Mouse (Mus musculus) embryonic facial prominence, embryonic 10.5 days (tissue): ENCODE results near the gene Grik4. TPM values are rescaled to one million over a fixed set of nuclear protein-coding genes. Genes with fewer than 3 reads are reported as not detected.
"Not testable (repeated sequence)": the region's sequence is repeated elsewhere in the genome, so short reads cannot be mapped to it uniquely, and the experiment has no call there.

ENCODE experiments used
- DNase-seq: peaks from one replicate; pipeline ENCODE4 v3.0.0-alpha.2; 2017; ENCODE audit warnings: low spot score
- H3K27ac ChIP-seq: fragments of 300-500 bp; sonication (generic); replicated peaks from 2 replicates; pipeline ENCODE4 v1.5.1; 2016; ENCODE audit warnings: mild to moderate bottlenecking
- H3K27me3 ChIP-seq: fragments of 300-500 bp; sonication (generic); replicated peaks from 2 replicates; pipeline ENCODE4 v1.6.1; 2016; ENCODE audit warnings: low read depth, mild to moderate bottlenecking; ENCODE audit not compliant: poor library complexity, severe bottlenecking
- H3K36me3 ChIP-seq: fragments of 300-500 bp; sonication (generic); replicated peaks from 2 replicates; pipeline ENCODE4 v1.6.1; 2016; ENCODE audit warnings: mild to moderate bottlenecking, moderate library complexity
- H3K4me1 ChIP-seq: fragments of 300-500 bp; sonication (generic); 2 replicates; pipeline ENCODE4 v1.6.1; 2016
- H3K4me3 ChIP-seq: fragments of 300-500 bp; sonication (generic); 2 replicates; pipeline ENCODE4 v1.5.1; 2016; ENCODE audit warnings: mild to moderate bottlenecking, moderate library complexity
- H3K9me3 ChIP-seq: fragments of 300-500 bp; sonication (generic); 2 replicates; pipeline ENCODE4 v1.6.1; 2016; ENCODE audit warnings: mild to moderate bottlenecking
- WGBS: fragments of 180-500 bp; shearing (Covaris S2); methylation state at CpG from one replicate; pipeline ENCODE4 v1.1.7; 2016; 5-methylcytosine and 5-hydroxymethylcytosine counted together
- polyA plus RNA-seq: library from polyadenylated mRNA; unstranded; fragments of >200 nt; fragmentation: Nextera tagmentation; extraction: Ambion mirVana; gene quantifications from 2 replicates; pipeline ENCODE4 v1.2.1, GENCODE M21; 2016

The Grik4 gene
- 0.96 and 1.1 TPM in 2 replicates for polyA plus RNA-seq

GRCm38 (mm10) chr9:42943781-42944535 lies at the start of gene Grik4:
Grik4 (minus strand) TSS chr9:42944493.
- H3K4me3 ChIP-seq, result peak within 1 kb of the TSS; percentile 88
- peak within 1 kb of the TSS; percentile 86 for H3K27ac ChIP-seq
- H3K4me1 ChIP-seq, result peaks cover 35% of the 10 kb centered on the region
- peak; percentile 60 for DNase-seq
- 1% methylated on average over 68 of the region's 68 CpGs for WGBS
- H3K27me3 ChIP-seq, result peaks cover 70% of the 10 kb centered on the region
- no peaks in the 10 kb centered on the region for H3K36me3 ChIP-seq
- H3K9me3 ChIP-seq, result no peaks in the 10 kb centered on the region

GRCm38 (mm10) chr9:42993659-42994058 lies 49.4 kb upstream of the Grik4 start:
- Histone ChIP-seq H3K4me3 (no peak overlapping the region), H3K27ac (no peak overlapping the region), H3K4me1 (no peaks in the 10 kb centered on the region), H3K27me3 (no peaks in the 10 kb centered on the region), H3K36me3 (peaks cover 92% of the 10 kb centered on the region), H3K9me3 (no peaks in the 10 kb centered on the region)
- WGBS, result 82% methylated on average over 4 of the region's 4 CpGs
- DNase-seq, result no peak

GRCm38 (mm10) chr9:42987988-42988387 lies 43.7 kb upstream of the Grik4 start:
- no peaks in the 10 kb centered on the region for H3K27me3 ChIP-seq
- no peaks in the 10 kb centered on the region for H3K9me3 ChIP-seq
- H3K4me3 ChIP-seq, result no peak overlapping the region
- WGBS, result 89% methylated on average over 4 of the region's 4 CpGs
- H3K27ac ChIP-seq, result no peak overlapping the region
- DNase-seq, result no peak
- peaks cover 87% of the 10 kb centered on the region for H3K36me3 ChIP-seq
- H3K4me1 ChIP-seq, result no peaks in the 10 kb centered on the region

GRCm38 (mm10) chr9:42968894-42969521 lies 24.7 kb upstream of the Grik4 start:
- no peaks in the 10 kb centered on the region for H3K27me3 ChIP-seq
- no peak overlapping the region for H3K27ac ChIP-seq
- no peaks in the 10 kb centered on the region for H3K4me1 ChIP-seq
- no peak overlapping the region for H3K4me3 ChIP-seq
- H3K36me3 ChIP-seq, result peaks cover 82% of the 10 kb centered on the region
- DNase-seq, result no peak
- no peaks in the 10 kb centered on the region for H3K9me3 ChIP-seq
- 67% methylated on average over 11 of the region's 11 CpGs for WGBS

GRCm38 (mm10) chr9:42967731-42968130 lies 23.4 kb upstream of the Grik4 start:
- H3K4me3 ChIP-seq, result no peak overlapping the region
- 91% methylated on average over 9 of the region's 9 CpGs for WGBS
- peaks cover 69% of the 10 kb centered on the region for H3K36me3 ChIP-seq

GRCm38 (mm10) chr9:42964809-42965208 lies 20.5 kb upstream of the Grik4 start:
- H3K4me3 ChIP-seq, H3K9me3 ChIP-seq, DNase-seq, H3K27ac ChIP-seq, H3K27me3 ChIP-seq, H3K4me1 ChIP-seq: not testable (repeated sequence)
- 90% methylated on average over 3 of the region's 3 CpGs for WGBS
- H3K36me3 ChIP-seq, result peaks cover 40% of the 10 kb centered on the region

More at GRCm38 (mm10) chr9:42967731-42968130, 23.4 kb upstream of the Grik4 start:
- no peak for DNase-seq
- Histone ChIP-seq H3K4me1 (0 out of 2 replicates have a peak, but pooled peaks cover under 1% of the 10 kb centered on the region), H3K9me3 (no peaks in the 10 kb centered on the region), H3K27ac (no peak overlapping the region), H3K27me3 (no peaks in the 10 kb centered on the region)

GRCm38 (mm10) chr9:42964366-42964765 lies 20.1 kb upstream of the Grik4 start:
- Histone ChIP-seq H3K4me3 (no peak overlapping the region), H3K36me3 (peaks cover 35% of the 10 kb centered on the region), H3K27ac (no peak overlapping the region), H3K27me3 (no peaks in the 10 kb centered on the region), H3K4me1 (0 out of 2 replicates have a peak, but pooled peaks cover 4% of the 10 kb centered on the region), H3K9me3 (no peaks in the 10 kb centered on the region)
- DNase-seq, result no peak
- 90% methylated on average over 12 of the region's 12 CpGs for WGBS

- no peak overlapping the region for H3K27ac ChIP-seq
- no peak overlapping the region for H3K4me3 ChIP-seq
- no peaks in the 10 kb centered on the region for H3K27me3 ChIP-seq
- 0 out of 2 replicates have a peak, but pooled peaks cover 4% of the 10 kb centered on the region for H3K4me1 ChIP-seq
- H3K36me3 ChIP-seq, result peaks cover 17% of the 10 kb centered on the region
- WGBS, result 84% methylated on average over 6 of the region's 6 CpGs
- DNase-seq, result no peak
- no peaks in the 10 kb centered on the region for H3K9me3 ChIP-seq
Measured at GRCm38 (mm10) chr9:42962506-42962905, 18.2 kb upstream of the Grik4 start.

GRCm38 (mm10) chr9:42958401-42958800 lies 14.1 kb upstream of the Grik4 start:
- Histone ChIP-seq H3K27me3 (no peaks in the 10 kb centered on the region), H3K4me1 (0 out of 2 replicates have a peak, but pooled peaks cover 4% of the 10 kb centered on the region), H3K27ac (no peak overlapping the region), H3K9me3 (no peaks in the 10 kb centered on the region), H3K4me3 (no peak overlapping the region), H3K36me3 (no peaks in the 10 kb centered on the region)
- no peak for DNase-seq
- 83% methylated on average over 7 of the region's 7 CpGs for WGBS

GRCm38 (mm10) chr9:42948381-42948780 lies 4.1 kb upstream of the Grik4 start:
- no peak for DNase-seq
- Histone ChIP-seq H3K27me3 (peaks cover 27% of the 10 kb centered on the region), H3K4me3 (no peak overlapping the region), H3K9me3 (no peaks in the 10 kb centered on the region), H3K27ac (no peak overlapping the region; the same call in 1 of the 2 replicates), H3K36me3 (no peaks in the 10 kb centered on the region), H3K4me1 (peaks cover 13% of the 10 kb centered on the region)
- WGBS, result 43% methylated on average over 1 of the region's 1 CpGs

GRCm38 (mm10) chr9:42945174-42945573 lies 881 bp upstream of the Grik4 start:
- H3K4me3 ChIP-seq, result 0 out of 2 replicates have a peak overlapping the region, but pooled peaks have one; percentile 88
- no peaks in the 10 kb centered on the region for H3K9me3 ChIP-seq
- no peaks in the 10 kb centered on the region for H3K36me3 ChIP-seq
- H3K27ac ChIP-seq, result no peak overlapping the region
- peaks cover 58% of the 10 kb centered on the region for H3K27me3 ChIP-seq
- DNase-seq, result no peak
- WGBS, result 72% methylated on average over 7 of the region's 7 CpGs
- peaks cover 35% of the 10 kb centered on the region for H3K4me1 ChIP-seq

- peak; percentile 93 for DNase-seq
- no peaks in the 10 kb centered on the region for H3K36me3 ChIP-seq
- peaks cover 64% of the 10 kb centered on the region for H3K27me3 ChIP-seq
- H3K4me3 ChIP-seq, result peak overlapping the region; percentile 88
- under 1% methylated on average over 52 of the region's 52 CpGs for WGBS
- H3K4me1 ChIP-seq, result peaks cover 35% of the 10 kb centered on the region
- no peaks in the 10 kb centered on the region for H3K9me3 ChIP-seq
- peak overlapping the region; percentile 86 for H3K27ac ChIP-seq
Measured at GRCm38 (mm10) chr9:42944536-42945006, 278 bp upstream of the Grik4 start.
